Mouse (Mus musculus) myocyte (in vitro differentiated cells): ENCODE results near the gene Gabrg3. TPM values are rescaled to one million over a fixed set of nuclear protein-coding genes. Genes with fewer than 3 reads are reported as not detected.

ENCODE experiments used
- H3K27me3 ChIP-seq: one replicate; pipeline ENCODE4 v1.6.1; 2011; ENCODE audit not compliant: control insufficient read depth, insufficient read depth, insufficient read length
- H3K36me3 ChIP-seq: one replicate; pipeline ENCODE4 v1.6.1; 2011; ENCODE audit not compliant: control insufficient read depth, insufficient read depth
- H3K4me2 ChIP-seq: one replicate; pipeline ENCODE4 v1.6.1; 2011; ENCODE audit warnings: low read depth, control low read depth
- H3K4me3 ChIP-seq: one replicate; pipeline ENCODE4 v1.5.1; 2011; ENCODE audit warnings: mild to moderate bottlenecking, control low read depth, moderate library complexity
- H3K79me2 ChIP-seq: one replicate; pipeline ENCODE4 v1.6.1; 2011; ENCODE audit not compliant: control insufficient read depth, insufficient read depth
- H3ac ChIP-seq: one replicate; pipeline ENCODE4 v1.6.1; 2011; ENCODE audit not compliant: control insufficient read depth, insufficient read length
- CEBPB ChIP-seq: IDR thresholded peaks from 2 replicates; pipeline ENCODE4 v1.6.1; 2011; ENCODE audit warnings: mild to moderate bottlenecking, moderate library complexity; ENCODE audit not compliant: poor library complexity, insufficient read depth, severe bottlenecking
- E2F4 ChIP-seq: IDR thresholded peaks from one replicate; pipeline ENCODE4 v1.6.1; 2011; ENCODE audit warnings: mild to moderate bottlenecking, control low read depth, moderate library complexity; ENCODE audit not compliant: insufficient read depth
- MAX ChIP-seq: IDR thresholded peaks from one replicate; pipeline ENCODE4 v1.6.1; 2011; ENCODE audit warnings: low read depth, mild to moderate bottlenecking, control low read depth
- MYOD1 ChIP-seq, 3 experiments: IDR thresholded peaks; one replicate each; pipeline ENCODE4 v1.6.1; 2011; ENCODE audit warnings: control low read depth in 2 of 3, low read depth in 2 of 3, mild to moderate bottlenecking in 2 of 3, moderate library complexity in 1 of 3; ENCODE audit not compliant: insufficient read length in 2 of 3, control insufficient read depth in 1 of 3
- MYOG ChIP-seq, 3 experiments: IDR thresholded peaks; one replicate each; pipeline ENCODE4 v1.6.1; 2011; ENCODE audit warnings: control low read depth in 2 of 3, low read depth in 2 of 3, mild to moderate bottlenecking in 2 of 3; ENCODE audit not compliant: insufficient read length in 2 of 3, control insufficient read depth in 1 of 3, insufficient read depth in 1 of 3
- POLR2A ChIP-seq: IDR thresholded peaks from one replicate; pipeline ENCODE4 v1.6.1; 2011; ENCODE audit warnings: low read depth, mild to moderate bottlenecking, control low read depth, moderate library complexity; ENCODE audit not compliant: insufficient read length
- POLR2AphosphoS2 ChIP-seq: IDR thresholded peaks from one replicate; pipeline ENCODE4 v1.6.1; 2011; ENCODE audit warnings: low read depth, control low read depth; ENCODE audit not compliant: insufficient read length
- REST ChIP-seq: IDR thresholded peaks from one replicate; pipeline ENCODE4 v1.6.1; 2011; ENCODE audit warnings: mild to moderate bottlenecking, control low read depth, moderate library complexity; ENCODE audit not compliant: insufficient read depth, insufficient read length
- SRF ChIP-seq: IDR thresholded peaks from one replicate; pipeline ENCODE4 v1.6.1; 2011; ENCODE audit warnings: low read depth; ENCODE audit not compliant: control insufficient read depth, insufficient read length
- TCF12 ChIP-seq: IDR thresholded peaks from one replicate; pipeline ENCODE4 v1.6.1; 2011; ENCODE audit warnings: mild to moderate bottlenecking, control low read depth; ENCODE audit not compliant: poor library complexity, insufficient read depth, severe bottlenecking
- TCF3 ChIP-seq: IDR thresholded peaks from one replicate; pipeline ENCODE4 v1.6.1; 2011; ENCODE audit warnings: low read depth, control low read depth; ENCODE audit not compliant: insufficient read length
- USF1 ChIP-seq: IDR thresholded peaks from one replicate; pipeline ENCODE4 v1.6.1; 2011; ENCODE audit warnings: low read depth, mild to moderate bottlenecking, control low read depth, moderate library complexity
- polyA plus RNA-seq: library from polyadenylated mRNA; unstranded; fragments of >200 nt; fragmentation: generic; extraction: Trizol; gene quantifications from one replicate; pipeline ENCODE4 v1.2.1, GENCODE M21; 2012; ENCODE audit warnings: missing spikeins

Gabrg3 gene
- polyA plus RNA-seq, 1 experiment = not detected

- Histone ChIP-seq H3ac (no peak overlapping the region), H3K27me3 (no peaks in the 10 kb centered on the region), H3K79me2 (no peaks in the 10 kb centered on the region), H3K4me2 (no peak overlapping the region), H3K4me3 (no peak overlapping the region), H3K36me3 (no peaks in the 10 kb centered on the region)
- TF ChIP-seq MYOG (IDR thresholded peaks at IDR 0.05; ENCODE audit: control insufficient read depth in 1 of 3, insufficient read depth in 1 of 3, insufficient read length in 2 of 3, low read depth in 2 of 3) (no peak), SRF (no peak), MAX (no peak), TCF12 (no peak), CEBPB (no peak), POLR2A (no peak), POLR2AphosphoS2 (no peak), TCF3 (no peak), E2F4 (no peak), REST (no peak), USF1 (no peak), MYOD1 (IDR thresholded peaks at IDR 0.05; ENCODE audit: control insufficient read depth in 1 of 3, insufficient read length in 2 of 3, low read depth in 2 of 3) (no peak)
These were observed 30.3 kb downstream of the Gabrg3 start for GRCm38 (mm10) chr7:57356565-57357301.

DNA sequence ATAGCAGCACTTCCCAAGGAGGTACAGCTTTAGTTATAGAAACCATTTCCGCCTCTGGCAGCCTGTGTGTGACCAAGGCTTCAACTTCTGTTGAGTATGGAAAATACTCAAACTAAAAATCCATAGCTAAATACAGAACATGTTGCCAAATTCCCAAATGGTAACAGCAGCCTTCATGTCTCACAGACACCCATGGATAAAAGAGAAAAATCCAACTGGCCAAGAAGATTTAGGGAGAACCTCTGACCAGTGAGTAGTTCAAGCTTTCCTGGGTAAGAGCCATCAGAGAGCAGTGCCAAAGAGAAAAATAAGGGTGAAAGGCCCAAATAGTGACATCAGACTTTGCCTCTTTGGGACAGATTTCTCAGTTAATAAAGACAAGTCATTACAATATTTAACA lies 38.2 kb downstream of the Gabrg3 start:
- TF ChIP-seq E2F4 (no peak), TCF12 (no peak), POLR2AphosphoS2 (no peak), MYOG (IDR thresholded peaks at IDR 0.05; ENCODE audit: control insufficient read depth in 1 of 3, insufficient read depth in 1 of 3, insufficient read length in 2 of 3, low read depth in 2 of 3) (no peak), MAX (no peak), REST (no peak), SRF (no peak), POLR2A (no peak), USF1 (no peak), CEBPB (no peak), MYOD1 (IDR thresholded peaks at IDR 0.05; ENCODE audit: control insufficient read depth in 1 of 3, insufficient read length in 2 of 3, low read depth in 2 of 3) (no peak), TCF3 (no peak)
- Histone ChIP-seq H3ac (no peak overlapping the region), H3K27me3 (no peaks in the 10 kb centered on the region), H3K79me2 (no peaks in the 10 kb centered on the region), H3K36me3 (no peaks in the 10 kb centered on the region), H3K4me2 (no peak overlapping the region), H3K4me3 (no peak overlapping the region)

GRCm38 (mm10) chr7:57341910-57342309 lies 45.1 kb downstream of the Gabrg3 start:
- Histone ChIP-seq H3K36me3 (no peaks in the 10 kb centered on the region), H3K27me3 (no peaks in the 10 kb centered on the region), H3K4me2 (no peak overlapping the region), H3ac (no peak overlapping the region), H3K4me3 (no peak overlapping the region), H3K79me2 (no peaks in the 10 kb centered on the region)
- TF ChIP-seq MAX = no peak
- TF ChIP-seq SRF = no peak
- TF ChIP-seq REST = no peak
- TF ChIP-seq E2F4 = no peak
- no peak for TF ChIP-seq CEBPB
- TF ChIP-seq TCF3 = no peak
- no peak for TF ChIP-seq MYOD1 (IDR thresholded peaks at IDR 0.05; ENCODE audit: control insufficient read depth in 1 of 3, insufficient read length in 2 of 3, low read depth in 2 of 3)
- no peak for TF ChIP-seq USF1
- TF ChIP-seq TCF12 = no peak
- no peak for TF ChIP-seq POLR2A
- TF ChIP-seq MYOG (IDR thresholded peaks at IDR 0.05; ENCODE audit: control insufficient read depth in 1 of 3, insufficient read depth in 1 of 3, insufficient read length in 2 of 3, low read depth in 2 of 3) = no peak
- TF ChIP-seq POLR2AphosphoS2 = no peak

DNA sequence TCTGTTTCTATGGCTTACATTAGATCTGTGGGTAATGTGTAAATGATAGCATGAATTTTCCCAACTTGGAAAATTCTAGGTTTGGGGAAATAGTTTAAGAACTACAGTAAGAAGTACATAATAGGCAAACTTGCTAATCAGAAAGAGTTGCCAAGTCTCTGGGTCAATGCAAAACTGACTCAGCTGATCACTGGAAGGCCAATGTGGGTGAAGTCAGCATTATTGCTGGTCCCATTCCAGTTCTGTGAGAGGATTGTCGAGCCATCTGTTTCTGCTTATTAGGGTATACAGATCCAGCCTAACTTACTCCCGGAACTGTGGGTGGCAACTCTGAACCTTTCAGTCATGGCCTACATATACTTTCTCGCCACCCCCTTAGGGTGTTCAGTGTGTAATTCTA lies 55.8 kb downstream of the Gabrg3 start:
- Histone ChIP-seq H3K79me2 (no peaks in the 10 kb centered on the region), H3K4me2 (no peak overlapping the region), H3K36me3 (no peaks in the 10 kb centered on the region), H3K27me3 (no peaks in the 10 kb centered on the region), H3ac (no peak overlapping the region), H3K4me3 (no peak overlapping the region)
- no peak for TF ChIP-seq MYOG (IDR thresholded peaks at IDR 0.05; ENCODE audit: control insufficient read depth in 1 of 3, insufficient read depth in 1 of 3, insufficient read length in 2 of 3, low read depth in 2 of 3)
- TF ChIP-seq MYOD1 (IDR thresholded peaks at IDR 0.05; ENCODE audit: control insufficient read depth in 1 of 3, insufficient read length in 2 of 3, low read depth in 2 of 3) = no peak
- TF ChIP-seq POLR2A = no peak
- TF ChIP-seq POLR2AphosphoS2 = no peak
- TF ChIP-seq SRF = no peak
- no peak for TF ChIP-seq E2F4
- TF ChIP-seq MAX = no peak
- no peak for TF ChIP-seq REST
- TF ChIP-seq USF1 = no peak
